Mouse (Mus musculus): ENCODE measurements around the gene Olfr1232. TPM values are rescaled to one million over a fixed set of nuclear protein-coding genes. Genes with fewer than 3 reads are reported as not detected.

The Olfr1232 gene
- not detected for total RNA-seq (2022)

DNA sequence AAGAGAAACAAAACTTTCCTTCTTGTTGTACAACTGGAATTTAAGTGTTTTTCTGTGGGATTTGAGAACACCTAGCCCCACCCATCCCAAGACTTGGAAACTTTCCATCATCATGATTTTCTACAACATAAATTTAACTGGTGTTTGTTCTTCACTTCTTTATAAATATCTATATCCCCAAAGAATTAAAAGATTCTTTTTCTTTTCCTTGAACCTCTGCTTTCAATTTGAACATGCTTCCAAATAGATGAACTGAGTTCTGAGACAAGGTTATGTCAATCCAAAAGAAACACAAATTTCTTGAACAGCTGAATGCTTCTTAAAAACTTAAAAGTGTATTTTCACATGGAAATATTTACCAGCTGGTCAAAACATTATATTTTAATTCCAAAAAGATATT lies at the start of gene Olfr1232:
Gene Olfr1232 (minus strand): TSS at position 101 of the 400 bp plus-strand sequence.
- no peak for DNase-seq (ENCODE audit: low spot score)

DNA sequence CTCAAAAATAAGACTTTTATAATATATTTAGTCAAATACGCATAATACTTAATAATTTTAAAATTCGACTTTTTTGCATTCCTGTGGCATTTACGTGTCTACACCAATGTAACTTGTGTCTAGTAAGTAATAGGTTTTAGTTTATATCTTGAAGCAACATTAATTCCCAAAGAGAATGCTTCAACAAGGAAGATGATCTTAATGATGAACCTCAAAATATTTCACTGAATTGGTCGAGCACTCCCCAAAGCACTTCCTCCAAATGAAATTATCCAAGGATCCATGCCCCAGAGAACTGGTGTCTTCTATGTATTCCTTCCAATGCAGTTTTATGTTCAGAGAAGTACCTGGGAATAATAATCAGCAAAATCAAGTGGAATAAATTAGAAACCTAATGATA lies 35.3 kb upstream of the Olfr1232 start, which contains the start of gene Olfr1234:
Gene Olfr1234 (minus strand): TSS at position 101 of the 400 bp plus-strand sequence.
- DNase-seq (ENCODE audit: low spot score): no peak

DNA sequence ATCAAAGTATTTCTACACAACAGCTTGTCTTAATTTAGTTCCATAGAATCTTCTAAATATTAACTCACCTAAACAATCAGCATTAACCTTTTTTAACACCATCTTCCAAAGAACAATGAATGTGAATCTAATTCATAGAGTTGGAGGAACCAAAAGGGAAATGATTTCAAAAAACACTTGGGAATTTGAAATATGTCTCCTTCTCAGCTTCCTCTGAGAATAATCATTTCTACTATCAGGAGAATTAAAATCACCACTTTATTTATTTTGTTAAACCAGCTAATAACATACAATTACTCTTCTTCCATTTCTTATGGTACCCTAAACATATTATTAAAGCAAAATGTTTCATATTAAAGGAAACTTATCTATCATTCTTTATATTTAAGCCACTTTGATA lies 12.8 kb upstream of the Olfr1232 start, which contains the start of gene Olfr1233:
Gene Olfr1233 (minus strand): TSS at position 101 of the 400 bp plus-strand sequence.
- DNase-seq (ENCODE audit: low spot score): no peak

DNA sequence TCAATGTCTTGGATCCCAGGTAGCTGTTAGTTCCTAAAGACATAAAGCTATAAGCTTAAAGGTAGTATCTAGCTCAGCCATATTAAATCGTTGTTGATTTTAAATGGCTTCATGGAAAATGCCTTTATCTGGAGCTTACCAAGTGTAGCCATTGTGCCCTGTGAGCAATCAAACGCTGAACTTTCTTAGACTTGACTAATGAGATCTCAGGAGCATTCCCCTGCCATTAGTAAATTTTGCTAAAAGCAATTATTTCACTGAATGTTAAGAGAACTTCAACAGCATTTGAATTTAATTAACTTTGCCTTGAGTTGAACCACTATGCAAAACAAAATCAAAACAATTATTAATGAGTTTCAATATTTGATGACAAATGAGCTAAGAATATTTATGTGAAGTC lies 22.5 kb downstream of the Olfr1232 start, which contains the start of gene Olfr1231:
Gene Olfr1231 (minus strand): TSS at position 101 of the 400 bp plus-strand sequence.
- no peak for DNase-seq (ENCODE audit: low spot score)

DNA sequence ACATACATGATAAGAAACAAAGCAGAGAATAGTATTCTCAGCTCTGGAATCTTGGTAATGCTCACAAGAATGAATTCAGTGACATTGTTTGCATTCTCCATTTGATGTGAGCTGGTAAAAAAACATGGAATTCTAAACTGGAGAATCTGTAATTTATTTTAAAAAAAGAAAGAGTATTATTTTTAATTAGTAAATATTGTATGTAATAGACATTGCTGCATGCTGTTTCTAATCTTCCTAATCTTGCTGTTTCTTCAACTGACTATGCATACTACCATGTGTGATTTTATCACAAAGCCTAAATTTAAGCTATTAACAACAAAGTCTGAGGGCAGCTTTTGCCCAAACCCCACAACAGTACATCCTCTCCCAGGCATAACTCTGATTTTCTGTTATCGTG lies 32.3 kb downstream of the Olfr1232 start, which contains the start of gene Olfr1230:
Gene Olfr1230 (minus strand): TSS at position 101 of the 400 bp plus-strand sequence.
- DNase-seq (ENCODE audit: low spot score): no peak

DNA sequence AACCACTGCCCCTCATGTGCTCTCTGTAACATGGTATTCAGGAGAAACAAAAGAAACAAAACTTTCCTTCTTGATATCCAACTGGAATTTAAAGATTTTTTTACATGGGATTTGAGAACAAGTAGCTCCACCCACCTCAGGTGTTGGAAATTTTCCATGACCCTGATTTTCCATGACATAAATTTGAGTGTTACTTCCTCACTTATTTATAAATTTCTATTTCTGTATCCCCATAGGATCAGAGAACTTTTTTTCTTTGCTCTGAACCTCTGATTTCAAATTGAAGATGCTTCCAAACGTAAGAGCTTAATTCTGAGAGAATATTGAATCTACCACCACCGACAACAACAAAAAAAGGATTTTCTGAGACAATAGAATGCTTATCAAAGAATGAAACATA lies 41.6 kb downstream of the Olfr1232 start, which contains the start of gene Olfr1229:
Gene Olfr1229 (minus strand): TSS at position 101 of the 400 bp plus-strand sequence.
- DNase-seq (ENCODE audit: low spot score): no peak

Other genes with a start within 250 kb of the Olfr1232 start
- gene Olfr1219, start 246.2 kb downstream of the Olfr1232 start, total RNA-seq (2022): not detected
- gene Olfr1220, start 222.8 kb downstream of the Olfr1232 start, total RNA-seq (2022): not detected
- not detected for gene Olfr1221, start 212.4 kb downstream of the Olfr1232 start, total RNA-seq (2022)
- gene Olfr1222, start 196.6 kb downstream of the Olfr1232 start, total RNA-seq (2022): not detected
- gene Olfr1223, start 178.1 kb downstream of the Olfr1232 start, total RNA-seq (2022): not detected
- gene Olfr1224-ps1, start 165.6 kb downstream of the Olfr1232 start, total RNA-seq (2022): not detected
- not detected for gene Olfr1225, start 155.0 kb downstream of the Olfr1232 start, total RNA-seq (2022)
- gene Olfr1226, start 129.6 kb downstream of the Olfr1232 start, total RNA-seq (2022): not detected
- gene Olfr1228, start 75.6 kb downstream of the Olfr1232 start, total RNA-seq (2022): not detected
- not detected for gene Olfr1229, start 41.7 kb downstream of the Olfr1232 start, total RNA-seq (2022)
- gene Olfr1230, start 32.4 kb downstream of the Olfr1232 start, total RNA-seq (2022): not detected
- not detected for gene Olfr1231, start 22.6 kb downstream of the Olfr1232 start, total RNA-seq (2022)
- not detected for gene Olfr1233, start 12.7 kb upstream of the Olfr1232 start, total RNA-seq (2022)
- gene Olfr1234, start 35.2 kb upstream of the Olfr1232 start, total RNA-seq (2022): not detected
- not detected for gene Olfr1238, start 80.0 kb upstream of the Olfr1232 start, total RNA-seq (2022)
- gene Olfr1239, start 90.7 kb upstream of the Olfr1232 start, total RNA-seq (2022): not detected
- gene Olfr1240, start 113.3 kb upstream of the Olfr1232 start, total RNA-seq (2022): not detected
- not detected for gene Olfr1241, start 157.5 kb upstream of the Olfr1232 start, total RNA-seq (2022)
- not detected for gene Olfr1242, start 168.7 kb upstream of the Olfr1232 start, total RNA-seq (2022)
- gene Olfr1243, start 201.8 kb upstream of the Olfr1232 start, total RNA-seq (2022): not detected
- gene Olfr1245, start 248.8 kb upstream of the Olfr1232 start, total RNA-seq (2022): not detected

Measured in heart, adult 8-10 months (tissue).